Mouse (Mus musculus) megakaryocyte, embryonic 14.5 days (primary cell): ENCODE results near the gene Shoc2. TPM values are rescaled to one million over a fixed set of nuclear protein-coding genes. Genes with fewer than 3 reads are reported as not detected.
"Not testable (repeated sequence)": the region's sequence is repeated elsewhere in the genome, so short reads cannot be mapped to it uniquely, and the experiment has no call there.

Source experiments
- H3K27me3 ChIP-seq: replicated peaks from 2 replicates; pipeline ENCODE3; 2012; ENCODE audit warnings: inconsistent platforms
- H3K36me3 ChIP-seq: replicated peaks from 2 replicates; pipeline ENCODE3; 2012; ENCODE audit warnings: low read length, inconsistent platforms, mixed read lengths
- H3K4me1 ChIP-seq: 2 replicates; pipeline ENCODE4 v1.6.1; 2012; ENCODE audit warnings: inconsistent platforms
- H3K4me3 ChIP-seq: replicated peaks from 2 replicates; pipeline ENCODE3; 2012; ENCODE audit warnings: moderate library complexity, mild to moderate bottlenecking, inconsistent platforms
- H3K9me3 ChIP-seq: 2 replicates; pipeline ENCODE4 v1.6.1; 2012; ENCODE audit warnings: inconsistent platforms
- FLI1 ChIP-seq: IDR thresholded peaks from 2 replicates; pipeline ENCODE4 v1.6.1; 2012; ENCODE audit warnings: low read length, inconsistent platforms, mixed read lengths
- GATA1 ChIP-seq: IDR thresholded peaks from 3 replicates; pipeline ENCODE4 v1.6.1; 2012; ENCODE audit warnings: mixed read lengths, low read length, inconsistent platforms, borderline replicate concordance
- polyA plus RNA-seq: library from polyadenylated mRNA; stranded (reverse); fragments of >175 nt; gene quantifications from 2 replicates; pipeline ENCODE4 v1.2.3, GENCODE M21; 2012; ENCODE audit warnings: low replicate concordance; ENCODE audit not compliant: insufficient read depth

The Shoc2 gene
- polyA plus RNA-seq, 1 experiment, result 1.6 TPM

GRCm38 (mm10) chr19:53933050-53933449, 11.1 kb upstream of the Shoc2 start:
- Histone ChIP-seq H3K9me3 (no peaks in the 10 kb centered on the region), H3K36me3 (peaks cover 80% of the 10 kb centered on the region), H3K4me1 (peaks cover 17% of the 10 kb centered on the region), H3K27me3 (no peaks in the 10 kb centered on the region), H3K4me3 (no peak overlapping the region)
- TF ChIP-seq GATA1, result no peak
- TF ChIP-seq FLI1, result no peak

DNA sequence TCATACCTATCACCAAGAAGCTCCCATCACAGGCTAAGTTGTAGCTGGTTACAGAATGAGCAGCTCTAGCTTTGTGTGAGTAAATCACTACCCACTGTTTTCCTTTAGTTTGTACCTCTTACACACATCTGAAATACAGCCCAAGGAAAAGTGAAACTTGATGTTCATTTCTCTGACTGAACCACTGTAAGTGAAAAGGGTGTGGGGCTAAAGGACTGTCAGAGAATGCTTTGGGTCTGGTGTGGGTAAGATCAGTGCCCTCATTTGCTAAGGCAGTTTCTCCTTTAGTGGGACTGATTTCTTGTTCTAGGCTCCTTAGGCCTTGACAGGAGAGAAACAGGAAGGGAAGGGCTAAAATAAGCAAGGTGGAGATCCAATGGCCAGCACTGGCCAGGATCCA, 10.1 kb upstream of the Shoc2 start:
- Histone ChIP-seq H3K27me3 (no peaks in the 10 kb centered on the region), H3K4me1 (peaks cover 17% of the 10 kb centered on the region), H3K4me3 (no peak overlapping the region), H3K9me3 (no peaks in the 10 kb centered on the region), H3K36me3 (peaks cover 76% of the 10 kb centered on the region)
- no peak for TF ChIP-seq FLI1
- TF ChIP-seq GATA1, result no peak

- H3K4me1 ChIP-seq, result peaks cover 21% of the 10 kb centered on the region
- H3K36me3 ChIP-seq, result peaks cover 54% of the 10 kb centered on the region
- H3K4me3 ChIP-seq, result no peak overlapping the region
- H3K27me3 ChIP-seq, result no peaks in the 10 kb centered on the region
- TF ChIP-seq GATA1 (no peak), FLI1 (no peak)
- H3K9me3 ChIP-seq, result no peaks in the 10 kb centered on the region
Measured at GRCm38 (mm10) chr19:53939467-53939866, 4.6 kb upstream of the Shoc2 start.

DNA sequence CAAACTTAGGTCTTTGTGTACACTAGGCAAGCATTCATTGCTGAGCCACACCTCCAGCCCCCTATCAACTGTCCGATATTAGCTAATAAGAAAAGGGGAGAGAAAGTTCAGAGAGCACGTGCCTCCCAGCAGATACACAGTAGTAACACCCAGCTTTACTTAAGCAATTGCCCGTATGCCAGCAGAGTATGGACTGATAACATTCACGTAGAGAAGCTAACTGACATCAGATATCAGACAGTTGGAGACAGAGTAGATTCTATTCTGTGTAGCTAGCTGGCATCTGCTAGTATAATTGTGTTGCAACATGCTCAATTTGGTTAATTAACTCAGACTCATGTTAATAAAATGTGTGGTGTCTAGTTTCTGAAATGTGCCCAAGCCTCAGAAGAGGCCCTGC, 3.0 kb upstream of the Shoc2 start:
- no peak overlapping the region for H3K4me3 ChIP-seq
- H3K36me3 ChIP-seq, result peaks cover 48% of the 10 kb centered on the region
- H3K4me1 ChIP-seq, result peaks cover 24% of the 10 kb centered on the region
- H3K9me3 ChIP-seq, result no peaks in the 10 kb centered on the region
- no peaks in the 10 kb centered on the region for H3K27me3 ChIP-seq
- TF ChIP-seq FLI1 (no peak), GATA1 (no peak)

DNA sequence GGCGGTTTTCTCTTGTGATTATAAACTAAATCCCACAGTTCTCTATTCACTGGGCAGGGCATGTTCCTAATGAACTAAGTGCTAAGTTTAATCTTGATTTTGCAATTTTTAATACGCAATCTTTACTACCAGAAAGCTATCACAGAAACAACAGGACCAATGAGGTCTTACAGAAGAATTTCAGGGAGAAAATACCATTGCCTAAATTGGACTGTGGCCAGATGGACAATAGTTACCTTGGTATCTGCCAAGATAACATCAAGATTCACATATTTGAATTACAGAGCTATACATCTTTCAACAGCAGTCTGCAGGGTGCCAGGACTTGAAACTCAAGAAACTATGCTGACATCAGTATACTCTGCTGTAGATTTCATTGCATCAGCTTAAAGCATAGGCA, 1.8 kb upstream of the Shoc2 start:
- H3K9me3 ChIP-seq, result no peaks in the 10 kb centered on the region
- no peaks in the 10 kb centered on the region for H3K27me3 ChIP-seq
- peak overlapping the region; percentile 66 for H3K4me3 ChIP-seq
- peaks cover 36% of the 10 kb centered on the region for H3K4me1 ChIP-seq
- peaks cover 42% of the 10 kb centered on the region for H3K36me3 ChIP-seq
- TF ChIP-seq FLI1 (no peak), GATA1 (no peak)

DNA sequence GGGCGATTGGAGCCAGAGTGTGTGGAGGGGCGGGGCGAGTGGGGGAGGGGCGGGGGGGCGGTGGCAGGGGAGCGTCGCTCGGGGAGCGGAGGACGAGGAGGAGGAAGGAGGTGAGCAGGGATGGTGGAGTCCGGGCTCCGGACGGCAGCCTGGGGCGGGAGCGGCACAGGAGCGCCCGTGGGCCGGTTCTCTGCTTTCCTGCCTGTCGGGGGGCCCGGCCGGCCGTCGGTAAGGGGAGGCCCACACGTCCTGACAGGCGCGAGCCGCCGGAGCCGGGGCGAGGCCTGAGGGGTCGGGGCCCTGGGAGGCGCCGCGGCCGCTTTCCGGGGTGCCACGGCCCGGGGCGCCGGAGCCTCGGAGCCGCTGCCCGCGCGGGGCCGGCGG, 672 bp downstream of the Shoc2 start:
- peaks cover 54% of the 10 kb centered on the region for H3K4me1 ChIP-seq
- TF ChIP-seq GATA1, result no peak
- TF ChIP-seq FLI1, result no peak
- peaks cover 24% of the 10 kb centered on the region for H3K36me3 ChIP-seq

DNA sequence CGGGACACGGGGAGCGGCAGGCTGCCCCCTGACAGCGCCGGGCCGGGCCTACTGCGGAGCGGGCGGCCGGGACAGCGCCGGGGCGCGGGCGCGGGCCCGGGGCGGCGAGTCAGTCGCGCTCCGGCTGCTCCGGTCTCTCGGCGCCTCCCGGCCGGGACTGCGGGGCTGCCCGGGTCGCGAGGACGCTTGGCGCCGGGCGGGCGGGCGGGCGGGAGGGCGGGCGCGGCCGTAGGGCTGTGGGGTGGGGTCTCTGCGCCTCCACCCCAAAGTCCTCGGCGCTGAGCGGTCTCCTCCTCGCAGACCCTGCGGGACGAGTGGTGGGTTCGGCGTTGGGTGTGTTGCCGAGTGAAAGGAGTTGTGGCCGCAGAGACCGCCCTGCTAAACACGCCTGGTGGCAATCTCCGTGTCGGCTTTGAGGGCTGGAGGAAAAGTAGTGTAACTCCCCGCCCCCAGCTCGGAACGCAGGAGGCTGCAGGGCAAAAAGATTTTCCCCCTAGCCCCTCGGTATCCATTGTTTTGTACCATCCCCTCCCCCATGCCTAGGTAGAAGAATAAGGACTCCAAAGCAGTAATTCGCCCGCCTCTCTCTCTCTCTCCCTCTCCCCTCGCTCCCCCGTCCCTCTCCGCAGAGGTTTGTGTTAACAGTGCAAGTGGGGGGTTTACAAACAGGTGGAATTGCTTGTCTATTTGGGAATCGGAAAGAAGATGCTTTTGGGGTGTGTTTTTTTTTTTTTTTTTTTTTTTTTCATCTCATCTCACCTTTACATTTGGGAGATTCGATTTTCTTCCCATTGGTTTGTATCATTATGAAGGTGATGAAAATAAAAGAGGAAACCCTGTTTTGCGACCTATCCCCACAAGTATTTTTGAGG, 1.3 kb downstream of the Shoc2 start:
- Histone ChIP-seq H3K27me3 (no peaks in the 10 kb centered on the region), H3K4me3 (peak overlapping the region; percentile 98), H3K4me1 (peaks cover 58% of the 10 kb centered on the region), H3K36me3 (peaks cover 21% of the 10 kb centered on the region), H3K9me3 (no peaks in the 10 kb centered on the region)
- TF ChIP-seq FLI1 (no peak), GATA1 (no peak)

More for the DNA sequence above, 672 bp downstream of the Shoc2 start:
- Histone ChIP-seq H3K27me3 (no peaks in the 10 kb centered on the region), H3K4me3 (peak overlapping the region; percentile 98), H3K9me3 (no peaks in the 10 kb centered on the region)

DNA sequence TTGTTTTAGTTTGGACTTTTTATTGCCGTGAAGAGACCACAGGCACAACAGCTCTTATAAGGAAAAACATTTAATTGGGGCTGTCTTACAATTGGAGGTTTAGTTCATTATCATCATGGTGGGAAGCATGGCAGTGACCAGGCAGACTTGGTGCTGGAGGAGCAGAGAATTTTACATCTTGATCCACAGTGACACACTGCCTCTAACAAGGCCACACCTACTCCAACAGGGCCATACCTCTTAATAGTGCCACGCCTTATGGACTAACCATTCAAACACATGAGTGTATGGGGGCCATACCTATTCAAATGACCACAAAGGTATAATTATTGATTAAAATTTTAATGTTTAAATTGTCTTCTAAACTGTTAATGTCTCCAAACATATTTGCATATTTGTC, 13.4 kb downstream of the Shoc2 start:
- no peaks in the 10 kb centered on the region for H3K9me3 ChIP-seq
- no peak for TF ChIP-seq GATA1
- TF ChIP-seq FLI1, result no peak
- no peaks in the 10 kb centered on the region for H3K27me3 ChIP-seq
- H3K36me3 ChIP-seq, result peaks cover 9% of the 10 kb centered on the region
- no peak overlapping the region for H3K4me3 ChIP-seq
- H3K4me1 ChIP-seq, result peaks cover 33% of the 10 kb centered on the region

- Histone ChIP-seq H3K4me3 (no peak overlapping the region), H3K4me1 (peaks cover 15% of the 10 kb centered on the region), H3K36me3 (peaks cover 14% of the 10 kb centered on the region), H3K27me3 (no peaks in the 10 kb centered on the region), H3K9me3 (no peaks in the 10 kb centered on the region)
- TF ChIP-seq GATA1 (no peak), FLI1 (no peak)
Measured at GRCm38 (mm10) chr19:53962511-53962910, 18.4 kb downstream of the Shoc2 start.

GRCm38 (mm10) chr19:53964347-53964746, 20.2 kb downstream of the Shoc2 start:
- H3K9me3 ChIP-seq, H3K27me3 ChIP-seq, H3K4me3 ChIP-seq: not testable (repeated sequence)
- peaks cover 19% of the 10 kb centered on the region for H3K4me1 ChIP-seq
- H3K36me3 ChIP-seq, result peaks cover 17% of the 10 kb centered on the region
